Mouse (Mus musculus): ENCODE results near the gene Ddah1. TPM values are rescaled to one million over a fixed set of nuclear protein-coding genes. Genes with fewer than 3 reads are reported as not detected.
"Not testable (repeated sequence)": the region's sequence is repeated elsewhere in the genome, so short reads cannot be mapped to it uniquely, and the experiment has no call there.

The Ddah1 gene
- polyA plus RNA-seq, 1 experiment from 2014 or later: 135 TPM

GRCm38 (mm10) chr3:145904850-145905776 is 146.6 kb downstream of the Ddah1 start:
- Histone ChIP-seq H3K4me1 (peaks cover 5% of the 10 kb centered on the region; the same call in 1 of the 2 replicates), H3K4me3 (no peak overlapping the region), H3K27ac (no peak overlapping the region), H3K9ac (no peak overlapping the region), H3K36me3 (replicated peaks) (no peaks in the 10 kb centered on the region), H3K4me2 (peak overlapping the region; percentile 40), H3K27me3 (replicated peaks) (peaks cover 4% of the 10 kb centered on the region), H3K9me3 (no peaks in the 10 kb centered on the region)
- WGBS: 48% methylated on average over 22 of the region's 22 CpGs
- peak; percentile 68 for ATAC-seq (replicated peaks)

GRCm38 (mm10) chr3:145906582-145906981 is 148.1 kb downstream of the Ddah1 start:
- Histone ChIP-seq H3K9ac (no peak overlapping the region), H3K36me3 (replicated peaks) (no peaks in the 10 kb centered on the region), H3K4me1 (peaks cover 5% of the 10 kb centered on the region; the same call in 1 of the 2 replicates), H3K9me3 (no peaks in the 10 kb centered on the region), H3K4me2 (no peak overlapping the region), H3K4me3 (no peak overlapping the region), H3K27me3 (replicated peaks) (peaks cover 4% of the 10 kb centered on the region), H3K27ac (no peak overlapping the region)
- no peak for ATAC-seq (replicated peaks)
- 91% methylated on average over 9 of the region's 9 CpGs for WGBS

- Histone ChIP-seq H3K4me1 (no peaks in the 10 kb centered on the region), H3K4me2 (no peak overlapping the region), H3K36me3 (replicated peaks) (no peaks in the 10 kb centered on the region), H3K4me3 (no peak overlapping the region), H3K27me3 (replicated peaks) (no peaks in the 10 kb centered on the region), H3K27ac (no peak overlapping the region), H3K9me3 (no peaks in the 10 kb centered on the region), H3K9ac (no peak overlapping the region)
- WGBS: 94% methylated on average over 7 of the region's 7 CpGs
- no peak for ATAC-seq (replicated peaks)
Observed at GRCm38 (mm10) chr3:145912512-145912911, 154.0 kb downstream of the Ddah1 start.

- H3K9me3 ChIP-seq: no peaks in the 10 kb centered on the region
- no peaks in the 10 kb centered on the region for H3K4me1 ChIP-seq
- H3K36me3 ChIP-seq (replicated peaks): no peaks in the 10 kb centered on the region
- no peak overlapping the region for H3K4me2 ChIP-seq
- H3K4me3 ChIP-seq: no peak overlapping the region
- H3K27ac ChIP-seq: no peak overlapping the region
- H3K9ac ChIP-seq: no peak overlapping the region
- no peak for ATAC-seq (replicated peaks)
- H3K27me3 ChIP-seq (replicated peaks): no peaks in the 10 kb centered on the region
- whole genome bisulfite sequencing: 88% methylated on average over 6 of the region's 6 CpGs
Observed at GRCm38 (mm10) chr3:145913263-145913662, 154.8 kb downstream of the Ddah1 start.

GRCm38 (mm10) chr3:145913942-145914341 is 155.5 kb downstream of the Ddah1 start:
- 62% methylated on average over 7 of the region's 7 CpGs for WGBS

GRCm38 (mm10) chr3:145916374-145916773 is 157.9 kb downstream of the Ddah1 start:
- WGBS: 93% methylated on average over 5 of the region's 5 CpGs
- no peak overlapping the region for H3K4me3 ChIP-seq
- H3K36me3 ChIP-seq (replicated peaks): no peaks in the 10 kb centered on the region
- no peak overlapping the region for H3K9ac ChIP-seq
- H3K4me1 ChIP-seq: no peaks in the 10 kb centered on the region
- ATAC-seq (replicated peaks): no peak
- no peaks in the 10 kb centered on the region for H3K9me3 ChIP-seq
- no peaks in the 10 kb centered on the region for H3K27me3 ChIP-seq (replicated peaks)
- H3K27ac ChIP-seq: no peak overlapping the region
- H3K4me2 ChIP-seq: no peak overlapping the region

More at GRCm38 (mm10) chr3:145913942-145914341, 155.5 kb downstream of the Ddah1 start:
- not testable (repeated sequence) for ATAC-seq (replicated peaks); H3K4me3 ChIP-seq; H3K27ac ChIP-seq; H3K9ac ChIP-seq; H3K4me2 ChIP-seq; H3K4me1 ChIP-seq; H3K27me3 ChIP-seq (replicated peaks); H3K9me3 ChIP-seq; H3K36me3 ChIP-seq (replicated peaks)

- no peak overlapping the region for H3K27ac ChIP-seq
- H3K9ac ChIP-seq: no peak overlapping the region
- H3K36me3 ChIP-seq (replicated peaks): no peaks in the 10 kb centered on the region
- H3K4me3 ChIP-seq: no peak overlapping the region
- H3K9me3 ChIP-seq: no peaks in the 10 kb centered on the region
- H3K4me1 ChIP-seq: no peaks in the 10 kb centered on the region
- 89% methylated on average over 4 of the region's 4 CpGs for WGBS
- H3K27me3 ChIP-seq (replicated peaks): no peaks in the 10 kb centered on the region
- no peak for ATAC-seq (replicated peaks)
- H3K4me2 ChIP-seq: no peak overlapping the region
Observed at GRCm38 (mm10) chr3:145916826-145917225, 158.4 kb downstream of the Ddah1 start.

- Histone ChIP-seq H3K4me2 (peak within 1 kb of the TSS; percentile 84), H3K4me1 (peaks cover 13% of the 10 kb centered on the region), H3K9me3 (no peaks in the 10 kb centered on the region), H3K4me3 (peak within 1 kb of the TSS; percentile 90), H3K27me3 (replicated peaks) (no peaks in the 10 kb centered on the region), H3K27ac (peak within 1 kb of the TSS; percentile 91), H3K36me3 (replicated peaks) (no peaks in the 10 kb centered on the region), H3K9ac (0 out of 2 replicates have a peak within 1 kb of the TSS, but pooled peaks have one; percentile 7)
- ATAC-seq (replicated peaks): no peak
- 33% methylated on average over 11 of the region's 11 CpGs for WGBS
Observed at GRCm38 (mm10) chr3:145922019-145922854, 163.8 kb downstream of the Ddah1 start, which contains the start of gene Bcl10. Bcl10 (plus strand) TSS chr3:145922804.

- H3K36me3 ChIP-seq (replicated peaks): no peaks in the 10 kb centered on the region
- peaks cover 13% of the 10 kb centered on the region for H3K4me1 ChIP-seq
- H3K4me2 ChIP-seq: no peak overlapping the region
- H3K9ac ChIP-seq: no peak overlapping the region
- no peak overlapping the region for H3K27ac ChIP-seq
- no peaks in the 10 kb centered on the region for H3K9me3 ChIP-seq
- no peak overlapping the region for H3K4me3 ChIP-seq
- 82% methylated on average over 3 of the region's 3 CpGs for whole genome bisulfite sequencing
- H3K27me3 ChIP-seq (replicated peaks): no peaks in the 10 kb centered on the region
- ATAC-seq (replicated peaks): no peak
Observed at GRCm38 (mm10) chr3:145922971-145923370, 164.5 kb downstream of the Ddah1 start.

GRCm38 (mm10) chr3:145923874-145924577 is 165.6 kb downstream of the Ddah1 start:
- Histone ChIP-seq H3K36me3 (replicated peaks) (no peaks in the 10 kb centered on the region), H3K4me1 (peaks cover 13% of the 10 kb centered on the region), H3K9me3 (no peaks in the 10 kb centered on the region), H3K27ac (peak overlapping the region; percentile 91), H3K27me3 (replicated peaks) (no peaks in the 10 kb centered on the region), H3K9ac (peak overlapping the region; percentile 82), H3K4me3 (peak overlapping the region; percentile 90), H3K4me2 (peak overlapping the region; percentile 84)
- WGBS: under 1% methylated on average over 58 of the region's 58 CpGs
- peak; percentile 100 for ATAC-seq (replicated peaks)

GRCm38 (mm10) chr3:145924649-145925337 is 166.3 kb downstream of the Ddah1 start:
- Histone ChIP-seq H3K4me2 (peak overlapping the region; percentile 84), H3K9me3 (no peaks in the 10 kb centered on the region), H3K9ac (peak overlapping the region; percentile 82), H3K36me3 (replicated peaks) (no peaks in the 10 kb centered on the region), H3K27ac (peak overlapping the region; percentile 91), H3K4me3 (peak overlapping the region; percentile 90), H3K27me3 (replicated peaks) (no peaks in the 10 kb centered on the region), H3K4me1 (peaks cover 13% of the 10 kb centered on the region)
- 5% methylated on average over 39 of the region's 39 CpGs for WGBS
- peak; percentile 25; the same call in 1 of the 2 replicates for ATAC-seq (replicated peaks)
